Mouse (Mus musculus) hindbrain, embryonic 14.5 days (tissue): ENCODE data around the gene Fgf4. TPM values are rescaled to one million over a fixed set of nuclear protein-coding genes. Genes with fewer than 3 reads are reported as not detected.

ENCODE experiments used
- ATAC-seq: fragments of 200-750 bp; cut with Nextera tagmentation; 2 replicates; pipeline ENCODE4 v1.8.0; 2017; ENCODE audit warnings: moderate number of reproducible peaks, mild to moderate bottlenecking, moderate TSS enrichment, moderate library complexity; ENCODE audit not compliant: low FRiP score
- DNase-seq: peaks from one replicate; pipeline ENCODE4 v3.0.0-alpha.2; 2015; ENCODE audit warnings: low spot score
- H3K27ac ChIP-seq: fragments of 300-500 bp; sonication (generic); 2 replicates; pipeline ENCODE4 v1.5.1; 2014; ENCODE audit warnings: mild to moderate bottlenecking, moderate library complexity
- H3K27me3 ChIP-seq: fragments of 300-500 bp; sonication (generic); 2 replicates; pipeline ENCODE4 v1.6.1; 2014; ENCODE audit warnings: mild to moderate bottlenecking, low read length, mixed read lengths; ENCODE audit not compliant: control insufficient read depth, insufficient read depth
- H3K36me3 ChIP-seq: fragments of 300-500 bp; sonication (generic); replicated peaks from 2 replicates; pipeline ENCODE4 v1.6.1; 2014; ENCODE audit not compliant: control insufficient read depth, insufficient read depth
- H3K4me1 ChIP-seq: fragments of 300-500 bp; sonication (generic); replicated peaks from 2 replicates; pipeline ENCODE4 v1.6.1; 2014; ENCODE audit warnings: antibody characterized with exemption, low read length, mixed read lengths; ENCODE audit not compliant: control insufficient read depth, insufficient read depth
- H3K4me2 ChIP-seq: fragments of 300-500 bp; sonication (generic); replicated peaks from 2 replicates; pipeline ENCODE4 v1.6.1; 2014; ENCODE audit warnings: mild to moderate bottlenecking, moderate library complexity
- H3K4me3 ChIP-seq: fragments of 300-500 bp; sonication (generic); replicated peaks from 2 replicates; pipeline ENCODE4 v1.5.1; 2014; ENCODE audit warnings: mild to moderate bottlenecking, low read length
- H3K9ac ChIP-seq: fragments of 300-500 bp; sonication (generic); 2 replicates; pipeline ENCODE4 v1.6.1; 2014
- H3K9me3 ChIP-seq: fragments of 300-500 bp; sonication (generic); 2 replicates; pipeline ENCODE4 v1.6.1; 2016; ENCODE audit warnings: low read length; ENCODE audit not compliant: control insufficient read depth
- whole genome bisulfite sequencing: fragments of 180-500 bp; shearing (Covaris S2); extraction: QIAGEN DNeasy Blood & Tissue Kit; methylation state at CpG from one replicate; pipeline ENCODE4 v1.1.7; 2014; 5-methylcytosine and 5-hydroxymethylcytosine counted together
- polyA plus RNA-seq: library from polyadenylated mRNA; unstranded; fragments of >200 nt; fragmentation: Nextera tagmentation; extraction: Ambion mirVana; gene quantifications from 2 replicates; pipeline ENCODE4 v1.2.1, GENCODE M21; 2014

Fgf4 gene
- polyA plus RNA-seq, 1 experiment from 2014 or later = not detected

DNA sequence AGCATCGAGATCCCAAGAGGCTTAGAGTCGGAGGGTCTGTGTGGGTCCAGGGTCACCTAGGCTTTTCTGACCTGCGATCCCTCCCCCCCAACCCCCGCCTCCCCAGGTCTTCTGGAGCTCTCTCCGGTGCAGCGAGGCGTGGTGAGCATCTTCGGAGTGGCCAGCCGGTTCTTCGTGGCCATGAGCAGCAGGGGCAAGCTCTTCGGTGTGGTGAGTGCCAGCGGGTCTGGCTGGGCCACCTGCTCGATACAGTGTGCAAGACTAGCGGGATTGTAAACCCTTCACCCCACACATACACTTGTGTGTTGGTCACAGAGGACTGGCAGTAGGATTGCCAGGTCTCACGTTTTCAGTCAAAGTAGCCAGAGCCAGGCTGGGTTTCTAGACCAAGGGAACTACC is 15.0 kb downstream of the Fgf4 start:
- Histone ChIP-seq H3K27me3 (peaks cover 79% of the 10 kb centered on the region), H3K4me3 (0 out of 2 replicates have a peak overlapping the region, but pooled peaks have one; percentile 21), H3K9me3 (no peaks in the 10 kb centered on the region), H3K27ac (no peak overlapping the region), H3K4me1 (no peaks in the 10 kb centered on the region; the same call in 1 of the 2 replicates), H3K4me2 (peak overlapping the region; percentile 29; the same call in 1 of the 2 replicates), H3K9ac (no peak overlapping the region), H3K36me3 (no peaks in the 10 kb centered on the region)
- no peak for DNase-seq
- WGBS = 0% methylated on average over 15 of the region's 15 CpGs
- no peak for ATAC-seq

DNA sequence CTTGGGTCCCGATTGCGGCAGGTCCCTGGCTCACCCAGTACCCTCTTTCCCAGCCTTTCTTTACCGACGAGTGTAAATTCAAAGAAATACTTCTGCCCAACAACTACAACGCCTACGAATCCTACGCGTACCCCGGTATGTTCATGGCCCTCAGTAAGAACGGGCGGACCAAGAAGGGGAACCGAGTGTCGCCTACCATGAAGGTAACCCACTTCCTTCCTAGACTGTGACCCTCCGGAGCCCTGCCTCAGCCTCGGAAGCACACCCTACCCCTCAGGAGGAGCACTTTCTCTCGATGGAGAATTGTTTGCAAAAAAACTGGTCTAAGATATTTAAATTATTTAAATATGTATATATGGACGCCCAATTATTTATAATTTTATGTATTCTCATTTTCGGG is 15.5 kb downstream of the Fgf4 start:
- Histone ChIP-seq H3K36me3 (no peaks in the 10 kb centered on the region), H3K27ac (no peak overlapping the region), H3K9me3 (no peaks in the 10 kb centered on the region), H3K4me1 (no peaks in the 10 kb centered on the region; the same call in 1 of the 2 replicates), H3K27me3 (peaks cover 79% of the 10 kb centered on the region), H3K4me3 (no peak overlapping the region), H3K9ac (no peak overlapping the region), H3K4me2 (no peak overlapping the region)
- ATAC-seq (no peak), DNase-seq (no peak)
- WGBS = 2% methylated on average over 18 of the region's 18 CpGs

DNA sequence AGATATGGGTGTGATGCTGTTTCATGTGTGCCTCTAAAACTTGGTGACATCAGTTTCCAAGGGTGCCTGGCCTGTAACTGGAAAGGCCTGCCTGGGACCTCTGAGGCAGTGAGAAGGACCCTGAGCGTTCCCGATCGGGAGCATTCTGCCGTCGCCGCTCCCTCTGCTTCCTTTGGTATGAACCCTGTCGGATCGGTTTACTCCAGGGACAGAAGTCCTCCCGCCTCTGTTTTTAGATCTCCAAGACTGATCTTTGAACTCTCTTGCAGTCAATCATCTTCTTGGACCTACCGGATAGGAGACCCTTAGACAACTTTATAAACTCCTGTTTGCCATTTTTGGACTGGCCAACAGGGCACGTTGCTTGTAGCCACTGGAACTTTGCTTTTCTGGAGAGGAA is 16.0 kb downstream of the Fgf4 start:
- WGBS = 3% methylated on average over 11 of the region's 11 CpGs
- H3K4me1 ChIP-seq = no peaks in the 10 kb centered on the region; the same call in 1 of the 2 replicates
- peaks cover 79% of the 10 kb centered on the region for H3K27me3 ChIP-seq
- no peak overlapping the region for H3K27ac ChIP-seq
- DNase-seq = no peak
- no peak overlapping the region for H3K9ac ChIP-seq
- no peaks in the 10 kb centered on the region for H3K36me3 ChIP-seq
- no peak for ATAC-seq
- no peak overlapping the region for H3K4me2 ChIP-seq
- no peak overlapping the region for H3K4me3 ChIP-seq
- no peaks in the 10 kb centered on the region for H3K9me3 ChIP-seq

DNA sequence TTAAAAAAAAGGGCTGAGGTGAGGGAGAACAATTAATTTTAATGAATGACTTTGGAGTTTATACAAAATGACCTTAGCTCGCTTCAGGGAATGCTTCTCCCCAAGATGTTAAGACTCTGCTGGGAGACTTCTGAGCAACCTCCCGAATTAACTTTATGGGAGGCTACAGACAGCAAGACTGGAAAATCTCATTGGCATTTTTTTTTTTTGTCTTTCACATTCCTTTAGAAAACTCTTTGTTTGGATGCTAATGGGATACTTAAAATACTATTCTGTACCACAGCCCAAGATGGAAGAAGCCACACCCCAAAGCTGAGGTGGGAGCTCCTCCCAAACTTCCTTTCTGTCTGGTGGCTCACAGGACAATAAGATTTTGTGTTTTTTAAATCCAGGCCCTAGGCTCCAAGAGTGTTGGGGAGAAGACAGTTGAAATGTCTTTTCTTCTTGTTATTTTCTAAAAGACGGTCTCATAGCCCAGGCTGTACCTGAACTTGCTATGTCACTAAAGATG is 17.0 kb downstream of the Fgf4 start:
- H3K27me3 ChIP-seq = peaks cover 78% of the 10 kb centered on the region
- H3K9me3 ChIP-seq = no peaks in the 10 kb centered on the region
- H3K4me1 ChIP-seq = no peaks in the 10 kb centered on the region; the same call in 1 of the 2 replicates
- no peak overlapping the region for H3K4me3 ChIP-seq
- ATAC-seq = no peak
- no peak overlapping the region for H3K9ac ChIP-seq
- WGBS = 50% methylated on average over 3 of the region's 3 CpGs
- H3K27ac ChIP-seq = no peak overlapping the region
- no peaks in the 10 kb centered on the region for H3K36me3 ChIP-seq
- DNase-seq = no peak
- no peak overlapping the region for H3K4me2 ChIP-seq

DNA sequence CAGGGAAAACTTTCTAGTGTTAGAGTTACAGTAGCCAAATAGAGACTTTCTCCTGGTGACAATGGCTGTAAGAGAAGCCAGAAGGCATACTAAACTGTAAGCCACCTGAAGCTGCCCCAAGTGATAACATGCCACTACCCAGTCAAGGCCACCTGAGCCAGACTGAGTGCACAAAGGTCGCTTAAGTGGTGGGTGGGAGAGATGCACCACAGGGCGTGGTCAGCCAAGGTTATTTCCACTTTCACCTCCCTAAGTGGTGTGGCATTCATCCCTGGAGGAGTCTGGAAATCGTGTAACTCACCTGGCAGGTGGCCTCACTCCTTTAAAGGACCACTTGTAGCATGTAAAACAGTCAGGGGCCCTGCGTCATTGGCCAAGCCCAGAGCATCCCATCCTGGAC is 20.0 kb downstream of the Fgf4 start:
- 75% methylated on average over 4 of the region's 4 CpGs for WGBS
- DNase-seq (no peak), ATAC-seq (no peak)
- Histone ChIP-seq H3K9me3 (no peaks in the 10 kb centered on the region), H3K4me1 (no peaks in the 10 kb centered on the region), H3K4me2 (no peak overlapping the region), H3K27ac (no peak overlapping the region), H3K4me3 (no peak overlapping the region), H3K9ac (no peak overlapping the region), H3K36me3 (no peaks in the 10 kb centered on the region), H3K27me3 (peaks cover 48% of the 10 kb centered on the region)

DNA sequence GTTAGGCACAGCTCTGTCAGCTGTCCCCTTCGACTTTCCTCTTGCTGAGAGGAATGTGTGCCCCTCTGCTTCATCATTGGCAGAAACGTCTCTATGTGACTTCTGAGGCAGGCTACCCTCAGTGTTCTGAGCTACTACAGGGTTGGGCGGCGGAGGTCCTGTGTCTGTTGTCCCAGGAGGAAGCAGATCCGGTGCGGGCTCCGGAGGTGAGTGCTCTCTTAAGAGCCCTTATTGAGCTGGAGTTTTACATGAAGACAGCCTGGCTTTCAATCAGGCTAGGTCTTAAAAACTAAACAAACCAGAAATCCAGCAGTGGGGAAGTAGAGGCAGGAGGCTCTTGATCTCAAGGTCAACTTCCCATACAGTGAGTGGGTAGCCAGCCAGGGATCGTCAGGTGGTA is 20.4 kb downstream of the Fgf4 start:
- WGBS = 83% methylated on average over 8 of the region's 8 CpGs

DNA sequence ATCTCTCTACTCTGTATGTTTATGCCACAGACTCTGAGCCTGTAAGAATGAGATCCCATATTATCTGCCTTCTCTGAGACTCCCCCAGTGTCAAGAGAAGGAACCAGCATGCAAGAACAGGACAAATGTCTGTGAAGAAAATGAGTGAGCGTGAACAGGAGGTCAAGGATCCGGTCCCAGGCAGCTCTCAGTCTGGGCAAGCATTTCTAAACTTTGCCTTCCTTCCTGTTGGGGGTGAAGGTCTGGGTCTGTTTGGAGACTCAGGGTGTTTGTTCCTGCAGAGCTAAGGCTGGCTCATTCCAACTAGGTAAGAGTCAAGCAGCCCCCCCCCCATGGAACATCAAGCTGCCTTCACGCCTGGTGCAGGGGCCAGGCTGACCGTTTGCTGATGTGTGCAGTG is 25.3 kb downstream of the Fgf4 start:
- ATAC-seq (no peak), DNase-seq (no peak)
- H3K4me3 ChIP-seq = no peak overlapping the region
- H3K9me3 ChIP-seq = no peaks in the 10 kb centered on the region
- WGBS = 78% methylated on average over 4 of the region's 4 CpGs
- H3K27ac ChIP-seq = no peak overlapping the region
- no peak overlapping the region for H3K4me2 ChIP-seq
- H3K9ac ChIP-seq = no peak overlapping the region
- H3K4me1 ChIP-seq = no peaks in the 10 kb centered on the region
- H3K27me3 ChIP-seq = no peaks in the 10 kb centered on the region
- H3K36me3 ChIP-seq = no peaks in the 10 kb centered on the region

More for the DNA sequence above, 20.4 kb downstream of the Fgf4 start:
- no peaks in the 10 kb centered on the region for H3K9me3 ChIP-seq
- no peaks in the 10 kb centered on the region for H3K4me1 ChIP-seq
- H3K4me3 ChIP-seq = no peak overlapping the region
- H3K27ac ChIP-seq = no peak overlapping the region
- no peak for DNase-seq
- no peaks in the 10 kb centered on the region for H3K36me3 ChIP-seq
- no peak overlapping the region for H3K4me2 ChIP-seq
- peaks cover 44% of the 10 kb centered on the region for H3K27me3 ChIP-seq
- ATAC-seq = no peak
- no peak overlapping the region for H3K9ac ChIP-seq

DNA sequence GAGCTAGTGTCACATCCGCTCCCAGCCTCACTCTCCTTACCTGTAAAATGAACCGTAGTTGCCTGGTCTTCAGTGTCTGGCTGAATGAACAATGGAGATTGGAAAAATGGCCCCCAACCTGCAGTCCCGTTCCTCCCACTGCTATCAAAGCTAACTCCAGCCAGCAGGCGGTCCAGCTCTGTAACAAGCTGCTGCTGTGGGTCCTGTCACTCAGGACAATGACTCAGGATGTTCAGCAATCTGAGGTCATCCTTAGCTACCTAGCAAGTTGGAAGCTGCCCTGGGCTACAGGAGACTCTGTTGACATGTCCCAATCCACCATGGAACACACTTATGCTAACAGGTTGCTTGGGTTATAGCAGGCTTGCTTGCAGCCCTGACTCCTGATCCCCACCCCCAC is 26.0 kb downstream of the Fgf4 start:
- Histone ChIP-seq H3K4me3 (no peak overlapping the region), H3K27me3 (no peaks in the 10 kb centered on the region), H3K4me1 (no peaks in the 10 kb centered on the region), H3K4me2 (no peak overlapping the region), H3K27ac (no peak overlapping the region), H3K9me3 (no peaks in the 10 kb centered on the region), H3K9ac (no peak overlapping the region), H3K36me3 (no peaks in the 10 kb centered on the region)
- ATAC-seq = no peak
- 66% methylated on average over 4 of the region's 4 CpGs for WGBS
- DNase-seq = no peak

DNA sequence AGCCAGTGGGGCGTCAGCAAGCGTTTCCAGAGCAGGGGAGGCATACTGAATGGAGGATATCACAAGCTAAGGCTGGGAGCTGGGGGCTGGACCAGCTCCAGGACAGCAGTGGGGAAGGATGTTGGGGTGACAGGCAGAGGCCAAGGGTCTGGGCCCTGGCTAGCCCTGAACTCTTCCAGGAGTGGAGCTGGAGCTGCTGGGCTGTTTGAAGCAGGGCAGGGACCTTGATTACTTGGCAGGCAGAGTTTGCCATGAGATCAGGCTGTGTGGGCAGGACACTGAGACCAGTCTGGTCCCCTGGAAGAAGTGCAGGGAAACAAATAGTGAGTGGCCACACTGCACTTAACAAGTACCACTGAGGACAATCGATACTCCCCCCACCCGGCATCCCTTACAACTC is 27.1 kb downstream of the Fgf4 start:
- WGBS = 68% methylated on average over 4 of the region's 4 CpGs
- no peak overlapping the region for H3K4me3 ChIP-seq
- H3K4me1 ChIP-seq = no peaks in the 10 kb centered on the region
- H3K4me2 ChIP-seq = no peak overlapping the region
- DNase-seq (no peak), ATAC-seq (no peak)
- no peaks in the 10 kb centered on the region for H3K36me3 ChIP-seq
- H3K9ac ChIP-seq = no peak overlapping the region
- H3K27ac ChIP-seq = no peak overlapping the region
- H3K9me3 ChIP-seq = no peaks in the 10 kb centered on the region
- no peaks in the 10 kb centered on the region for H3K27me3 ChIP-seq

DNA sequence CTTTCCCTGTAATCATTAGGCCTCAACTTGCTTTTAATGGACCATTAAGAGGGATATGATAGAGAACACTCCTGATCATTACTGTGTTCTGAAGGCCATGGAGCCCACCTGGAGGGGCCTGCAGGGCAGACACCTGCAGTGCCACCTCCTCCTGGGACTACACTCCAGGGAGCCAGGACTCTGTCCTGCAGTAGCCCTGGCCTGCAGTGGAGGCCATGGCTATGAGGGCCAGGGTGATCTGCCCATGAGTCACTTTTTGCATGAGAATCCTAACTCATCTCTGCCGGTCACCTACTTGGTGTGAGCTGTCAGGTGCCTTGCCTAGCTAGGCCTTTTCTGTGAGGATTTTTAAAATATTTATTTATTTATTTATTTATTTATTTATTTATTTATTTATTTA is 31.2 kb downstream of the Fgf4 start:
- ATAC-seq = no peak
- Histone ChIP-seq H3K4me1 (no peaks in the 10 kb centered on the region), H3K36me3 (no peaks in the 10 kb centered on the region), H3K27ac (no peak overlapping the region), H3K4me2 (no peak overlapping the region), H3K4me3 (no peak overlapping the region), H3K27me3 (no peaks in the 10 kb centered on the region), H3K9me3 (no peaks in the 10 kb centered on the region), H3K9ac (no peak overlapping the region)
- 97% methylated on average over 1 of the region's 1 CpGs for WGBS
- DNase-seq = no peak
